Mouse (Mus musculus) embryonic facial prominence, embryonic 14.5 days (tissue): ENCODE results near the gene Afg1l. TPM values are rescaled to one million over a fixed set of nuclear protein-coding genes. Genes with fewer than 3 reads are reported as not detected.

Experiments used
- ATAC-seq: fragments of 200-750 bp; cut with Nextera tagmentation; 2 replicates; pipeline ENCODE4 v1.8.0; 2017; ENCODE audit warnings: low read depth, moderate number of reproducible peaks, moderate TSS enrichment
- DNase-seq: peaks from one replicate; pipeline ENCODE4 v3.0.0-alpha.2; 2015; ENCODE audit warnings: low spot score
- H3K27ac ChIP-seq: fragments of 300-500 bp; sonication (generic); replicated peaks from 2 replicates; pipeline ENCODE4 v1.5.1; 2014; ENCODE audit warnings: low read depth, mild to moderate bottlenecking, low read length, moderate library complexity
- H3K27me3 ChIP-seq: fragments of 300-500 bp; sonication (generic); replicated peaks from 2 replicates; pipeline ENCODE4 v1.6.1; 2014; ENCODE audit warnings: low read length; ENCODE audit not compliant: control insufficient read depth, insufficient read depth
- H3K36me3 ChIP-seq: fragments of 300-500 bp; sonication (generic); 2 replicates; pipeline ENCODE4 v1.6.1; 2014; ENCODE audit warnings: low read length, mixed read lengths; ENCODE audit not compliant: control insufficient read depth, insufficient read depth
- H3K4me1 ChIP-seq: fragments of 300-500 bp; sonication (generic); 2 replicates; pipeline ENCODE4 v1.6.1; 2014; ENCODE audit warnings: antibody characterized with exemption, low read length; ENCODE audit not compliant: control insufficient read depth, insufficient read depth
- H3K4me2 ChIP-seq: fragments of 300-500 bp; sonication (generic); 2 replicates; pipeline ENCODE4 v1.6.1; 2014; ENCODE audit warnings: low read depth, mild to moderate bottlenecking, low read length, moderate library complexity, mixed read lengths
- H3K4me3 ChIP-seq: fragments of 300-500 bp; sonication (generic); 2 replicates; pipeline ENCODE4 v1.5.1; 2014; ENCODE audit warnings: low read depth, mild to moderate bottlenecking, low read length
- H3K9ac ChIP-seq: fragments of 300-500 bp; sonication (generic); 2 replicates; pipeline ENCODE4 v1.6.1; 2014; ENCODE audit warnings: low read depth, mild to moderate bottlenecking, low read length, moderate library complexity, mixed read lengths
- H3K9me3 ChIP-seq: fragments of 300-500 bp; sonication (generic); 2 replicates; pipeline ENCODE4 v1.6.1; 2016; ENCODE audit warnings: low read length; ENCODE audit not compliant: control insufficient read depth
- WGBS: fragments of 180-500 bp; shearing (Covaris S2); extraction: QIAGEN DNeasy Blood & Tissue Kit; methylation state at CpG from one replicate; pipeline ENCODE4 v1.1.7; 2014; 5-methylcytosine and 5-hydroxymethylcytosine counted together
- polyA plus RNA-seq: library from polyadenylated mRNA; unstranded; fragments of >200 nt; fragmentation: Nextera tagmentation; extraction: Ambion mirVana; gene quantifications from 2 replicates; pipeline ENCODE4 v1.2.1, GENCODE M21; 2014

Gene Afg1l
- polyA plus RNA-seq, 1 experiment from 2014 or later = 6.8 TPM

DNA sequence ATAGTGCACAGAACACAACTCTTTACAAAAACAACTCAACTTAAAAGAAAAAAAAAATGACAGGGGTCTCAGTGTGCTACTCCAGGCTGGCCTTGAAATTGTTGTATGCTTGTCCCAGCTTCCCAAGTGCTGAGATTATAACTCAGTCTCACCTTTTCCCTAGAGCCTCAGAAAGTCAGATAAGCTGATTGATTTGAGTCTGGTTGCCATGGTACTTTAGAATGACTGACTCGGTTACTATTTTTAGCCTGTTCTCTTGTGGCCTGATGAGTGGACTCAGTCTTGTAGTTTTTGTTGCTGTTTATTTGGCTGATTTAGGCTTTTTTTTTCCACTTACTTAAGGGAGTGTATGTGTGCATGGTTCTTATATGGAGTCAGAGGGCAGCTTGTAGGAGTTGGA lies 12.8 kb upstream of the Afg1l start:
- DNase-seq = no peak
- Histone ChIP-seq H3K36me3 (no peaks in the 10 kb centered on the region), H3K4me2 (no peak overlapping the region), H3K27ac (no peak overlapping the region), H3K4me3 (no peak overlapping the region), H3K4me1 (no peaks in the 10 kb centered on the region), H3K9ac (no peak overlapping the region), H3K27me3 (no peaks in the 10 kb centered on the region), H3K9me3 (no peaks in the 10 kb centered on the region)
- no peak for ATAC-seq
- WGBS = 55% methylated on average over 1 of the region's 1 CpGs

DNA sequence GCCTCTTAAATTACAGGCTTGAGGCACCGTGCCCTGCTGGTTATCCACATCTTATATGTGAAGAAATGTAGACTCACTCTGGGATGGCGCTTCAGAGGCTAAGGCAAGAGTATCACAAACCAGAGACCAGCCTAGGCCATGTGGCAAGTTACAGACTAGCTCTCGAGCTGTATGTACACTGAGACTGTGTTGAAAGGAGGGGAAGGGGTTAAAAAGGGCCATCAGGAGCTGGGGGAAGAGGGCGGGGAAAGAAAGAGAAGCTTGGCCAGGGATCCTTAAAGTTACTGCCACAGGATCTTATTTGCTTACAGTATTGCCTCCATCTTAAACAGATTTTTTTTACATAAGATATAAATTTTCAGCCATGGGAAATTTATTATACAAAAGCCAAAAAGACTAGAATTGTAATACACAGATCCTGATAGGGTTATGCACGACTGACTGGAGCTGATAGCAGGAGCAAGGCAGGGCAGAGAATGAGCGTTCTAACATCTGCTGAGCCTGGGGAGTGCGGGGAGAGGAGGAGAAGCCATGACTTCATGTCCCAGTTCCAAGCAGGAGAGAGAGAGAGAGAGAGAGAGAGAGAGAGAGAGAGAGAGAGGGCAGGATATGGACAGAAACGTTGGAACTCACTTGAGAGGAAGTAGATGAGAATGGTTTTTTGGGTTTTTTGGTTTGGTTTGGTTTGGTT lies 10.4 kb upstream of the Afg1l start:
- Histone ChIP-seq H3K4me3 (no peak overlapping the region), H3K27ac (peak overlapping the region; percentile 18; the same call in 1 of the 2 replicates), H3K4me2 (no peak overlapping the region), H3K9me3 (no peaks in the 10 kb centered on the region), H3K9ac (no peak overlapping the region), H3K36me3 (no peaks in the 10 kb centered on the region), H3K4me1 (no peaks in the 10 kb centered on the region), H3K27me3 (no peaks in the 10 kb centered on the region)
- ATAC-seq = no peak
- peak; percentile 48 for DNase-seq
- WGBS = 20% methylated on average over 8 of the region's 8 CpGs

DNA sequence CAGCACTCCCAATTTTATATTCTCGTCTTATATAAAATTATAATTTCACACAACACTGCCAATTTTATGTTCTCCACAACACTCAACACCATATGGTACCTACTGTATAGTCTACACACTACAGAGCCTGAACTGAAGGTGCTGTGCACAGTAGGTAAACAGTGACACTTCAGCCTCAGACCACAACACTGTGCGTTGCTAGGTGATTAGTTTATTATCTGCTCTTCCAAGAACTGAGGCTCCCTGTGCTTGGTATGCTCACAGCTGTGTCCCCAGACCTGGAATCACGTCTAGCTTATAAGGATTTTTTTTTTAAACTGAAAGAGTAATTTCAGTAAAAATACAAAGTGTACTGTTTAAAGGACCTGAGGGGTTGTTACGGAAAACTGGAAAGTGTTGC lies 2.4 kb upstream of the Afg1l start:
- H3K9ac ChIP-seq = no peak overlapping the region
- DNase-seq (no peak), ATAC-seq (no peak)
- no peak overlapping the region for H3K4me2 ChIP-seq
- H3K9me3 ChIP-seq = no peaks in the 10 kb centered on the region
- no peak overlapping the region for H3K4me3 ChIP-seq
- no peaks in the 10 kb centered on the region for H3K4me1 ChIP-seq
- H3K27ac ChIP-seq = no peak overlapping the region
- 69% methylated on average over 4 of the region's 4 CpGs for WGBS
- no peaks in the 10 kb centered on the region for H3K27me3 ChIP-seq
- H3K36me3 ChIP-seq = no peaks in the 10 kb centered on the region

DNA sequence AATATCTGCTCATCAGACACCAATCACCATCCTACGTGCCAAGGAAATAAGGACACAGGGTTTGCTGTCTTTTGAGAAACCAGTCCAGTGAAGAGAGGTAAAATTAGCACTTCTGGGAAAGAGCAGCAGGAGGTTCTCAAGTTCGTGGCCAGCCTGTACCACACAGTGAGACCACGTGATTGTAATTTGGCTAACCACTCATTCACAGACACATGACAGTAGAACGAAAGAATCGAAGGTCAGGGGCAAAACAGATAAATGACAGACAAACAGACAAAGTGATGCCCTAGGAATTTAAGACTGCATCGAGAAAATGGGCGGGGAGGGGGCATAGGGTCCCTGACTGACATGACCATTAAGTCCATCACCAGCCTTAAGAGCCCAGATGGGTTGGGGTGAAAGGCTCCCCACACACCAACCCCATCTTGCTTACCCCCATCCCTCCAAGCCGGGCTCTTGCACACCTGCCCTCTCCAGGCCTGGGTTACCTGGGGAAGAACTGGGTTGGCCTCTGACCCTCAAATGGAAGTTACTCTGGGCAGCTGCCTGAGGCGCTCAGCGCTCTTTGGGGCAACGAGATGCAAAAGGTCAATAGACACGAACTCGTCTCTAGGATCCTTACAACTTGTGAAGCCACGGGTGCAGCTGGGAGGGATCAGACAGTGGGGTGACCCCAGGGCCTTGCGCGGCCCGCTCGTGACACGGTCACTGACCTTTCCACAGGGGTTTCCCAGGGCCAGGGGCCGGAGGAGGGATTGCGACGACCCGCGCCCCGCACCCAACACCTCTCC lies 620 bp downstream of the Afg1l start:
- H3K27me3 ChIP-seq = no peaks in the 10 kb centered on the region
- no peaks in the 10 kb centered on the region for H3K9me3 ChIP-seq
- peak overlapping the region; percentile 71 for H3K4me3 ChIP-seq
- WGBS = 12% methylated on average over 21 of the region's 25 CpGs
- DNase-seq (no peak), ATAC-seq (peak; percentile 44)
- peak overlapping the region; percentile 86 for H3K27ac ChIP-seq
- no peaks in the 10 kb centered on the region for H3K4me1 ChIP-seq
- peak overlapping the region; percentile 75 for H3K4me2 ChIP-seq
- H3K9ac ChIP-seq = peak overlapping the region; percentile 87
- H3K36me3 ChIP-seq = no peaks in the 10 kb centered on the region

DNA sequence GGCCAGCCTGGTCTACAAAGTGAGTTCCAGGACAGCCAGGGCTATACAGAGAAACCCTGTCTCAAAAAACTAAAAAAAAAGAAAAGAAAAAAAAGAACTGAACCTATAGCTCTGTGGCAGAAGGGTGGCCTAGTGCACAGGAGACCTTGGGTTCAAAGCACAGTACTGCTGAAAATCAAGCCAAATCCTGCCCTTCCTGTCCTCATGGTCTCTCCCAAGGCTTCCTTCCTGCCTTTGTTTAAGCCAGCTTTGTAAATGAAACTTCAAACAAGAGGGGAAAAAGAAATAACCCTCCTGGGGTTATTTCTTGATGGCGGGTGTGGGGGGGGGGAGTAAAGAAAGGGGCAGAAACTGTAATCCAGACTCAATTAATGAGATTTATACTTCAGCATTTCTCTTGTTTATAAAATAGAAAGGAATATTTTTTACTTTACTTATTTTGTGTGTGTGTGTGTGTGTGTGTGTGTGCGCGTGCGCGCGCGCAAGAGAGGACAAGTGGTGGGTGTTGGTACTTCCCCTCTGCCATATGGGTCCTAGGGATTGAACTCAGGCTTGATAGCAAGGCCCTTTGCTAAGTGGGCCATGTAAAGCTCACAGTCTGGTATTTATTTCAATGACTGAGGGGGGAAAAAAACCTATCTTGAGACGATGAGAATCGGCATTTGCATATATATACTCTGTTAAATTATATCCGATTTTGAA lies 1.4 kb downstream of the Afg1l start:
- 90% methylated on average over 10 of the region's 10 CpGs for whole genome bisulfite sequencing
- Histone ChIP-seq H3K4me1 (no peaks in the 10 kb centered on the region), H3K4me2 (peak overlapping the region; percentile 75; the same call in 1 of the 2 replicates), H3K27ac (no peak overlapping the region; the same call in 1 of the 2 replicates), H3K9ac (no peak overlapping the region), H3K9me3 (no peaks in the 10 kb centered on the region), H3K36me3 (no peaks in the 10 kb centered on the region), H3K4me3 (peak overlapping the region; percentile 71; the same call in 1 of the 2 replicates), H3K27me3 (no peaks in the 10 kb centered on the region)
- DNase-seq (peak; percentile 23), ATAC-seq (no peak)

DNA sequence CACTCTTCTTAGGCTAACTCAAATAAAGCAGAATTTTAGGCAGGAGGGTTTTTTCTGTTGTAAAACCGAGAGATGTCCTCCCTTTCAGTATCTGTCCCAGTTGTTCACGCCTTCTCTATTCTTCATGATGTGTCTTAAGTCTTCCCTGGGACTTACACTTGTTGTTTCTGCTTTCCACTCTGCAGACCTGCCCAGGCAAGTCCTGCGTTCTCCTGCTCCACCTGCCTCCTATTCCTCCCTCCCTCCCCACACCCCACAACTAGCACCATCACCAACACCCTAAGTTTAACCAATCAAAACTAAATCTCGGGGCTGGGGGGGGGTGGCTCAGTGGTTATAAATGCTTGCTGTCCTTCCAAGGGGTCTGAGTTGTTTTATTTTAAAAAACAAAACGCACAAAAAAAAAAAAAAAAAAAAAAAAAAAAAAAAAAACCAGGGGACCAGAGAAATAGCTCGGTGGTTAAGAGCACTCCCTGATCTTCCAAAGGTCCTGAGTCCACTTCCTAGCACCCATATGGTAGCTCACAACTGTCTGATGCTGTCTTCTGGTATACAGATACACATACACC lies 3.3 kb downstream of the Afg1l start:
- Histone ChIP-seq H3K9ac (no peak overlapping the region), H3K27me3 (no peaks in the 10 kb centered on the region), H3K9me3 (no peaks in the 10 kb centered on the region), H3K27ac (no peak overlapping the region), H3K4me1 (no peaks in the 10 kb centered on the region), H3K4me3 (no peak overlapping the region), H3K36me3 (no peaks in the 10 kb centered on the region), H3K4me2 (no peak overlapping the region)
- ATAC-seq (no peak), DNase-seq (peak; percentile 39)
- WGBS = 72% methylated on average over 6 of the region's 6 CpGs

DNA sequence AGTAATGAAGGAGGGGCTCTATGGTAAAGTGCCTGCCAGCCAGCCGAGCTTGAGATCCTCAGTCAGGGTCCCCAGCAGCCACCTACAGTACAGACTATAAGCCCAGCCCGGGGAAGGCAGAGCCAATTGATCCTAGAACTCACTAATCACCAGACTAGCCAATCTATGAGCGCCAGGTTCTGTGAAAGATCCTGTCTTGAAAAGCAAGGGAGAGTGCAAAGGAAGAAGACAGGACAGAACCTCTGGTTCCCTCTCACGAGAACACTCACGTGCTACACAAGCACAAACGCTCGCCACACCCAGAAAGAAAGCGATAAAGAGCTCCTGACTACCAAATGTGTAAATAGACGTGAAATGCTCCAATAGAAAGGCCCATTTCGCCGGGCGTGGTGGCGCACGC lies 13.6 kb downstream of the Afg1l start:
- ATAC-seq (no peak), DNase-seq (no peak)
- Histone ChIP-seq H3K4me3 (no peak overlapping the region), H3K9me3 (0 out of 2 replicates have a peak, but pooled peaks cover 2% of the 10 kb centered on the region), H3K27ac (no peak overlapping the region), H3K27me3 (no peaks in the 10 kb centered on the region), H3K9ac (no peak overlapping the region), H3K4me1 (peaks cover 3% of the 10 kb centered on the region; the same call in 1 of the 2 replicates), H3K36me3 (0 out of 2 replicates have a peak, but pooled peaks cover 4% of the 10 kb centered on the region), H3K4me2 (no peak overlapping the region)
- 72% methylated on average over 14 of the region's 14 CpGs for WGBS

DNA sequence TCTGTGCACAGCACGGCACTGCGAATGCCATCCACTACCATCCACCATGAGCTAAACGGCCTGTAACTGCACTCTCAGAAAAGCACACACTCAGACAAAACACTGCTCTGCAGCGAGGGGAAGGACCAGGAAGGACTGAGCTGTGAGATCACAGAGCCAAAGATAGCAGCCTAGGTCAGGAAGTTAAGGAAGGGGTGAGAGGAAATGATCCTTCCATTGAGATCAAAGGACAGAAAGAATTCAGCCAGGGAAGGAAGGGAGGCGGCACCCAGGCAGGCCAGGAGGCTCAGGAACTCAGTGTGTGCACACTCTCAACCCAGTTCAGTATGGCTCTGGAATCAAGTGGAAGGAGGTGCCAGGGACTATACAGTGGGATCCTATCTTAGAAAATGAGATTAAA lies 14.1 kb downstream of the Afg1l start:
- 0 out of 2 replicates have a peak, but pooled peaks cover 6% of the 10 kb centered on the region for H3K9me3 ChIP-seq
- peaks cover 3% of the 10 kb centered on the region; the same call in 1 of the 2 replicates for H3K4me1 ChIP-seq
- DNase-seq (peak; percentile 33), ATAC-seq (no peak)
- WGBS = 46% methylated on average over 5 of the region's 5 CpGs
- H3K27me3 ChIP-seq = no peaks in the 10 kb centered on the region
- no peak overlapping the region for H3K4me2 ChIP-seq
- no peak overlapping the region for H3K4me3 ChIP-seq
- H3K9ac ChIP-seq = no peak overlapping the region
- no peak overlapping the region for H3K27ac ChIP-seq
- H3K36me3 ChIP-seq = 0 out of 2 replicates have a peak, but pooled peaks cover 7% of the 10 kb centered on the region
